Mouse (Mus musculus) right cerebral cortex, postnatal 4 days (tissue): ENCODE measurements around the gene Ccdc13.

Experiments used
- DNase-seq: peaks from one replicate; pipeline ENCODE4 v3.0.0-alpha.2; 2022

Ccdc13 gene

DNA sequence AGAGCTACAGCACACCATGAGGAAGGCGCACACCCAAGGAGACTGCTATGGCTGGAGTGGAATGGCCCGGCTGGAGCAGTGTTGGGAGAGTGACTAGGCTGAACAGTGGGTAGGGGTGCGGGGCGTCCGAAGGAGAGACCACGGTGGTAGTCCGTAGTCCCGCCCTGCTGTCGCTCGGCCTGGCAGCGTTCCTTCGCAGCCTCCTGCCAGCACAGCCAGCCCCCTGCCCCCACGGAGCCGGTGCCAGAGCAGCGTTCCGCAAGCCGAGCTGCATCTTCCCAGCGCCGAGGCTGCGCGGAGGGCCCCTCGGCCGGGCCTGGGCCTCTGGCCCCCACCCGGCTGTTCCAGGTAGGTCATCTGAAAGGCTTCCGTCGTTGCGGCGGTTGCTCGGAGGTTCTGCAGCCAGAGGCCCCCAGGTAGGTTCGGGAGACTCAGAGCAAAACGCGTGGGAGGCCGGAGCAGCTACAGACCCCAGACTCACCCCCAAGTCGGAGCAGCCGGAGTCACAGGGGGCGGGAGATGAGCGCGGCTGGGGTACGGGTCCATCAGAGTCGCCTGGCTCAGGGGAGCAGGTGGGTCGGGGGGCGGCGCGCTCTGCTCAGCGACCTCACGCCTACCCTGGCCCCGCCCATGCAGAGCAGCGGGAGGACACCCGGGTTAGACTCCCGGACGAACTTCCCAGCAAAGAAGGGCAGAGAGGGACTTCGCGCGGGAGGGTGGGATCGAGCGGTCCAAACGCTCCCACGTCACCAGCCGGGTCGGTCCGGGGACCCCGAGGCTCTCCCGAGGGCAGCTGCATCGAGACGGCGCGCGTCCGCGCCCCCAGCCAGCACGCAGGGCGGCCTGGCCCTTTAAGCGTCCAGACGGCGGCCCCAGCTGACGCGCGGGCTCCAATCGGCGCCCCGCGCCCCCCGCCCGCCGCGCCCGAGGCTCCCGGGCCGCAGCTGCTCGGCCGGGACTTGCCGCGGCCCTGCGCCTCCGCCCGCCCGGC is 79.9 kb downstream of the Ccdc13 start, which contains the start of gene Zfp651:
TSS of gene Zfp651 (plus strand) at position 240 of the 991 bp plus-strand sequence.
- DNase-seq, result peak; percentile 76

GRCm38 (mm10) chr9:121757835-121758814 is 81.1 kb downstream of the Ccdc13 start:
- no peak for DNase-seq

- no peak for DNase-seq
Measured at GRCm38 (mm10) chr9:121757432-121757831, 81.8 kb downstream of the Ccdc13 start.

DNA sequence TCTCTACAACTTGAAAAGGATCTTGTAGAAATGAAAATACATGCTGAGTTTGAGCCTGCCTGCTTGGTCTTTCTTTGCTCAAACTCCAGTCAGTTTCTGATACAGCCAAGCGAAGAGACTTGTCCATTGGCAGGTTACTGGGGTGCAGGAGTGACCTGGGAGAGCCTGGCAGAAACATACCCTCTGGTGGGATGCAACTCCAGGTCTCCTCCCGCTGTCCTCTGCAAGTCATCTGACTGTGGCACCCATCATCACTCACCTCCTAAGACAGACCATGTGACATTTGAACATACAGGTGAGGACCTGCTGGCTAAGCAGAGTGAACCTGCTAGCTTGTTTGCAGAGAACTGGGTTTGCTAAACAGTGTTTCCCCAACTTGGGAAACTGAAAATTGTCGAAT is 82.5 kb downstream of the Ccdc13 start:
- DNase-seq, result no peak

- DNase-seq, result no peak
Measured at GRCm38 (mm10) chr9:121754624-121755023, 84.6 kb downstream of the Ccdc13 start.

DNA sequence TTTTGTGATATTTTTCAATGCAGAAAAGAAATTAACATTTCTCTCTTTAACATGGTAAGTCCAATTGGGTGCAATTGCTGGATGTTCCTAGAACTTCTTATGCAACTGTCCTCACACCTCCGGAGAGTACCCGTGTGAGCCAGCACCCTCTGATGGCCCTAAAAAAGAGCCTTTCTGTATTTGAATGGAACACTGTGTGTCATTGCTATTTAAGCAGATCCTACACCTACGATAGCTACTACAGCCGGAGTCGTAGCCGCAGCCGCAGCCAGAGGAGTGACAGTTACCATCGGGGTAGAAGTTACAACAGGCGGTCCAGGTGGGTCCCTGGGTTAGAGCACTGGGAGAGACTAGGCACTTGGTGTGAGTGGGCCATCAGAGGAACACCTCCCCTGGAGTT is 86.5 kb downstream of the Ccdc13 start:
- DNase-seq, result no peak
